Mouse (Mus musculus): ENCODE measurements around the gene Fkbp9.

Gene Fkbp9

GRCm38 (mm10) chr6:56831697-56832406 is at the start of gene Fkbp9:
Gene Fkbp9 (plus strand): TSS chr6:56832059.
- no peak for DNase-seq (ENCODE audit: low spot score)

GRCm38 (mm10) chr6:56783561-56784272 is 48.1 kb upstream of the Fkbp9 start:
- no peak for DNase-seq (ENCODE audit: low spot score)

GRCm38 (mm10) chr6:56785068-56785467 is 46.8 kb upstream of the Fkbp9 start:
- no peak for DNase-seq (ENCODE audit: low spot score)

- DNase-seq (ENCODE audit: low spot score): no peak
Measured at GRCm38 (mm10) chr6:56787668-56788067, 44.2 kb upstream of the Fkbp9 start.

- DNase-seq (ENCODE audit: low spot score): no peak
Measured at GRCm38 (mm10) chr6:56789336-56789735, 42.5 kb upstream of the Fkbp9 start.

GRCm38 (mm10) chr6:56794834-56795233 is 37.0 kb upstream of the Fkbp9 start:
- DNase-seq (ENCODE audit: low spot score): no peak

GRCm38 (mm10) chr6:56796232-56796631 is 35.6 kb upstream of the Fkbp9 start:
- DNase-seq (ENCODE audit: low spot score): no peak

GRCm38 (mm10) chr6:56796668-56797141 is 35.2 kb upstream of the Fkbp9 start:
- DNase-seq (ENCODE audit: low spot score): no peak

- DNase-seq (ENCODE audit: low spot score): peak; percentile 88
Measured at GRCm38 (mm10) chr6:56797311-56798151, 34.3 kb upstream of the Fkbp9 start, which contains the start of gene Kbtbd2. Gene Kbtbd2 (minus strand): TSS chr6:56797813.

GRCm38 (mm10) chr6:56798152-56798465 is 33.8 kb upstream of the Fkbp9 start:
- DNase-seq (ENCODE audit: low spot score): no peak

- no peak for DNase-seq (ENCODE audit: low spot score)
Measured at GRCm38 (mm10) chr6:56805026-56805425, 26.8 kb upstream of the Fkbp9 start.

- DNase-seq (ENCODE audit: low spot score): no peak
Measured at GRCm38 (mm10) chr6:56806195-56806594, 25.7 kb upstream of the Fkbp9 start.

GRCm38 (mm10) chr6:56808656-56809055 is 23.2 kb upstream of the Fkbp9 start:
- no peak for DNase-seq (ENCODE audit: low spot score)

GRCm38 (mm10) chr6:56813332-56813731 is 18.5 kb upstream of the Fkbp9 start:
- no peak for DNase-seq (ENCODE audit: low spot score)

- no peak for DNase-seq (ENCODE audit: low spot score)
Measured at GRCm38 (mm10) chr6:56818436-56819123, 13.3 kb upstream of the Fkbp9 start.

- no peak for DNase-seq (ENCODE audit: low spot score)
Measured at GRCm38 (mm10) chr6:56819124-56819487, 12.8 kb upstream of the Fkbp9 start.

GRCm38 (mm10) chr6:56825657-56826056 is 6.2 kb upstream of the Fkbp9 start:
- no peak for DNase-seq (ENCODE audit: low spot score)

GRCm38 (mm10) chr6:56832407-56832796 is 543 bp downstream of the Fkbp9 start:
- no peak for DNase-seq (ENCODE audit: low spot score)

GRCm38 (mm10) chr6:56832830-56833229 is 971 bp downstream of the Fkbp9 start:
- DNase-seq (ENCODE audit: low spot score): no peak

GRCm38 (mm10) chr6:56834769-56835168 is 2.9 kb downstream of the Fkbp9 start:
- DNase-seq (ENCODE audit: low spot score): no peak

- DNase-seq (ENCODE audit: low spot score): no peak
Measured at GRCm38 (mm10) chr6:56835532-56835931, 3.7 kb downstream of the Fkbp9 start.

- no peak for DNase-seq (ENCODE audit: low spot score)
Measured at GRCm38 (mm10) chr6:56837166-56837565, 5.3 kb downstream of the Fkbp9 start.

Measured in spleen, adult 12 weeks (tissue).